ENCODE assay signal across 12 mouse cellular contexts in genomic region chr16:50036296-50036734, GRCm38 (mm10).
DNase-seq lines count a peak whose midpoint lies in the region; ATAC-seq and TF ChIP-seq lines count a peak whose summit lies in the region.
"Had no signal": no experiment of that assay in that cellular context is flagged by ENCODE, and none has a peak within 500 bp of the region (broad histone marks: within the 10 kb centered on the region; RNA-seq: fewer than 3 reads in every experiment).

No protein-coding gene starts in this region.

- no peak overlapping the region for H3K4me3 ChIP-seq in layer of hippocampus, adult 2 months
- no peak overlapping the region for H3K4me3 ChIP-seq in midbrain, embryonic 14.5 days (replicated peaks; ENCODE audit: low read depth, low read length)
- H3K4me3 ChIP-seq: forebrain, embryonic 10.5 days; heart, embryonic 13.5 days had no signal

- H3K9me3 ChIP-seq in midbrain, embryonic 14.5 days (ENCODE audit: control insufficient read depth, low read length), result no peaks in the 10 kb centered on the region
- H3K9me3 ChIP-seq: forebrain, embryonic 10.5 days; heart, embryonic 13.5 days had no signal

- TF ChIP-seq CTCF in layer of hippocampus, adult 2 months (conservative IDR thresholded peaks at IDR 0.05), result peak; percentile 49

- peak; percentile 13 to 37 for DNase-seq in adrenal gland, postnatal 36 days
- no peak for DNase-seq in adrenal gland, postnatal 4 days (ENCODE audit: low spot score in 2 of 2)
- no peak for DNase-seq in layer of hippocampus, adult 2 months (ENCODE audit: low spot score in 2 of 2)
- no peak for DNase-seq in layer of hippocampus, postnatal 25 days (ENCODE audit: extremely low spot score in 1 of 2, low spot score in 1 of 2)
- peak; percentile 49 to 54 for DNase-seq in cerebellum, adult 18-20 months
- peak; percentile 51 for DNase-seq in midbrain, embryonic 14.5 days
- no peak for DNase-seq in ovary, postnatal 10 days (ENCODE audit: low spot score)
- DNase-seq: B cell, adult 2 months had no signal

- no peaks in the 10 kb centered on the region for H3K27me3 ChIP-seq in midbrain, embryonic 14.5 days (ENCODE audit: control insufficient read depth, insufficient read depth, low read length)
- H3K27me3 ChIP-seq: heart, embryonic 13.5 days had no signal

- WGBS in midbrain, embryonic 14.5 days, result 32% methylated on average over 5 of the region's 5 CpGs

- H3K4me1 ChIP-seq in midbrain, embryonic 14.5 days (ENCODE audit: control insufficient read depth, insufficient read depth, low read length), result peaks cover 5% of the 10 kb centered on the region; the same call in 1 of the 2 replicates

- H3K4me2 ChIP-seq in midbrain, embryonic 14.5 days (ENCODE audit: low read length), result peak overlapping the region; percentile 29; the same call in 1 of the 2 replicates
- H3K4me2 ChIP-seq: heart, embryonic 13.5 days had no signal

- no peak overlapping the region for H3K27ac ChIP-seq in layer of hippocampus, adult 2 months
- H3K27ac ChIP-seq in midbrain, embryonic 14.5 days (replicated peaks; ENCODE audit: low read depth, low read length), result 0 out of 2 replicates have a peak overlapping the region, but pooled peaks have one; percentile 22
- H3K27ac ChIP-seq: forebrain, embryonic 10.5 days; heart, embryonic 13.5 days; macrophage had no signal

- H3K36me3 ChIP-seq in midbrain, embryonic 14.5 days (ENCODE audit: control insufficient read depth, insufficient read depth, low read length), result no peaks in the 10 kb centered on the region
- H3K36me3 ChIP-seq: forebrain, embryonic 10.5 days; heart, embryonic 13.5 days had no signal

- ATAC-seq in midbrain, embryonic 14.5 days (ENCODE audit: low FRiP score, low TSS enrichment), result no peak
- no peak for ATAC-seq in megakaryocyte-erythroid progenitor cell, adult 5-6 weeks (replicated peaks; ENCODE audit: low FRiP score, low TSS enrichment, poor library complexity, severe bottlenecking)

- no peak overlapping the region for H3K9ac ChIP-seq in midbrain, embryonic 14.5 days (replicated peaks; ENCODE audit: low read length)
- H3K9ac ChIP-seq: heart, embryonic 13.5 days had no signal

Comparison
In these comparisons a context has a peak if more than half of its experiments do, and no peak if none do; other contexts are left out.
1. DNase-seq: peak in adrenal gland, postnatal 36 days (2 of 2), cerebellum, adult 18-20 months (2 of 2) and midbrain, embryonic 14.5 days (single experiment); none in adrenal gland, postnatal 4 days (0 of 2), layer of hippocampus, adult 2 months (0 of 2), layer of hippocampus, postnatal 25 days (0 of 2) and ovary, postnatal 10 days (single experiment).